Mouse (Mus musculus) heart, adult 2 months (tissue): ENCODE measurements around the gene Chsy1. TPM values are rescaled to one million over a fixed set of nuclear protein-coding genes. Genes with fewer than 3 reads are reported as not detected.

Experiments used
- DNase-seq, 2 experiments: peaks; one replicate each; pipeline ENCODE4 v3.0.0; 2021
- H3K27ac ChIP-seq: fragments of 200-600 bp; 2 replicates; pipeline ENCODE4 v1.8.1; 2022
- H3K27me3 ChIP-seq: fragments of 200-500 bp; 2 replicates; pipeline ENCODE4 v1.6.1; 2012; ENCODE audit warnings: mild to moderate bottlenecking, low read length, inconsistent platforms, mixed read lengths; ENCODE audit not compliant: control insufficient read depth, insufficient read depth
- H3K36me3 ChIP-seq: fragments of 200-500 bp; 2 replicates; pipeline ENCODE4 v1.6.1; 2012; ENCODE audit warnings: low read length, inconsistent platforms; ENCODE audit not compliant: control insufficient read depth, insufficient read depth
- H3K4me1 ChIP-seq: fragments of 200-500 bp; 2 replicates; pipeline ENCODE4 v1.6.1; 2011; ENCODE audit warnings: low read length; ENCODE audit not compliant: control insufficient read depth, insufficient read depth
- H3K4me3 ChIP-seq: fragments of 200-600 bp; 2 replicates; pipeline ENCODE4 v1.8.1; 2022
- H3K79me2 ChIP-seq: fragments of 200-500 bp; replicated peaks from 2 replicates; pipeline ENCODE4 v1.6.1; 2012; ENCODE audit warnings: mild to moderate bottlenecking, inconsistent platforms, low read length, moderate library complexity, mixed read lengths; ENCODE audit not compliant: control insufficient read depth, insufficient read depth
- H3K9ac ChIP-seq: fragments of 200-500 bp; 2 replicates; pipeline ENCODE4 v1.6.1; 2012; ENCODE audit warnings: low read depth, mild to moderate bottlenecking, control low read depth, inconsistent platforms, low read length, mixed read lengths
- CTCF ChIP-seq: fragments of 200-600 bp; IDR thresholded peaks from 2 replicates; pipeline ENCODE4 v1.8.1; 2022; ENCODE audit warnings: antibody characterized with exemption, mild to moderate bottlenecking, moderate library complexity
- EP300 ChIP-seq: fragments of 200-500 bp; IDR thresholded peaks from 2 replicates; pipeline ENCODE4 v1.6.1; 2011; ENCODE audit warnings: low read depth, low read length, control low read depth; ENCODE audit not compliant: insufficient read depth
- POLR2A ChIP-seq: fragments of 200-500 bp; IDR thresholded peaks from 2 replicates; pipeline ENCODE4 v1.6.1; 2011; ENCODE audit warnings: mild to moderate bottlenecking, low read depth, low read length, control low read depth; ENCODE audit not compliant: insufficient read depth
- WGBS: fragments of 180-500 bp; shearing (Covaris S2); methylation state at CpG from one replicate; pipeline ENCODE4 v1.1.7; 2018; 5-methylcytosine and 5-hydroxymethylcytosine counted together
- intact Hi-C: fragments of 180-260 bp; cut with DNase I; formaldehyde crosslinking; loops from one replicate; pipeline ENCODE4 v1.15.1; 2025
- polyA plus RNA-seq: library from polyadenylated mRNA; depleted of rRNA; stranded (reverse); fragments of >200 nt; gene quantifications from 2 replicates; pipeline ENCODE4 v1.2.3, GENCODE M21; 2012
- total RNA-seq, 2 experiments: library from RNA; stranded (reverse); gene quantifications; 2 replicates each; pipeline ENCODE4 v1.2.3; 2021

The Chsy1 gene
- total and polyA plus RNA-seq, 3 experiments = 4.8 to 13.4 (median 12.3) TPM

GRCm38 (mm10) chr7:66111211-66111610, 1.9 kb downstream of the Chsy1 start:
- Histone ChIP-seq H3K27ac (no peak overlapping the region), H3K36me3 (no peaks in the 10 kb centered on the region), H3K4me3 (no peak overlapping the region), H3K79me2 (no peaks in the 10 kb centered on the region), H3K27me3 (no peaks in the 10 kb centered on the region), H3K4me1 (peaks cover 5% of the 10 kb centered on the region), H3K9ac (no peak overlapping the region)
- WGBS = 84% methylated on average over 10 of the region's 10 CpGs
- DNase-seq = no peak
- intact Hi-C loops = no loop called here
- TF ChIP-seq CTCF (no peak), POLR2A (no peak), EP300 (no peak)

GRCm38 (mm10) chr7:66113561-66113960, 4.2 kb downstream of the Chsy1 start:
- 76% methylated on average over 3 of the region's 3 CpGs for WGBS
- intact Hi-C loops = no loop called here
- Histone ChIP-seq H3K27ac (no peak overlapping the region), H3K27me3 (no peaks in the 10 kb centered on the region), H3K79me2 (peaks cover 1% of the 10 kb centered on the region; the same call in 1 of the 2 replicates), H3K4me1 (peaks cover 13% of the 10 kb centered on the region), H3K4me3 (no peak overlapping the region), H3K9ac (no peak overlapping the region), H3K36me3 (no peaks in the 10 kb centered on the region)
- no peak for DNase-seq
- TF ChIP-seq CTCF (no peak), EP300 (no peak), POLR2A (no peak)

GRCm38 (mm10) chr7:66115821-66116343, 6.6 kb downstream of the Chsy1 start:
- H3K27ac ChIP-seq = no peak overlapping the region
- TF ChIP-seq CTCF = no peak
- no peak for TF ChIP-seq EP300
- TF ChIP-seq POLR2A = no peak
- intact Hi-C loops = no loop called here
- H3K27me3 ChIP-seq = no peaks in the 10 kb centered on the region
- H3K9ac ChIP-seq = no peak overlapping the region
- H3K4me3 ChIP-seq = no peak overlapping the region
- H3K4me1 ChIP-seq = peaks cover 17% of the 10 kb centered on the region
- DNase-seq = no peak
- H3K36me3 ChIP-seq = peaks cover 5% of the 10 kb centered on the region; the same call in 1 of the 2 replicates
- H3K79me2 ChIP-seq = peaks cover 4% of the 10 kb centered on the region; the same call in 1 of the 2 replicates
- WGBS = 74% methylated on average over 11 of the region's 11 CpGs

GRCm38 (mm10) chr7:66116906-66117482, 7.7 kb downstream of the Chsy1 start:
- Histone ChIP-seq H3K27ac (no peak overlapping the region), H3K79me2 (peaks cover 6% of the 10 kb centered on the region), H3K4me1 (peaks cover 18% of the 10 kb centered on the region), H3K9ac (no peak overlapping the region), H3K27me3 (no peaks in the 10 kb centered on the region), H3K36me3 (peaks cover 7% of the 10 kb centered on the region; the same call in 1 of the 2 replicates), H3K4me3 (no peak overlapping the region)
- WGBS = 52% methylated on average over 8 of the region's 8 CpGs
- TF ChIP-seq CTCF (no peak), EP300 (no peak), POLR2A (no peak)
- DNase-seq = no peak
- intact Hi-C loops = no loop called here

GRCm38 (mm10) chr7:66118046-66118445, 8.7 kb downstream of the Chsy1 start:
- intact Hi-C loops = no loop called here
- no peak overlapping the region for H3K9ac ChIP-seq
- H3K36me3 ChIP-seq = peaks cover 7% of the 10 kb centered on the region; the same call in 1 of the 2 replicates
- H3K79me2 ChIP-seq = peaks cover 7% of the 10 kb centered on the region
- H3K27ac ChIP-seq = no peak overlapping the region
- H3K27me3 ChIP-seq = no peaks in the 10 kb centered on the region
- peaks cover 19% of the 10 kb centered on the region for H3K4me1 ChIP-seq
- DNase-seq = no peak
- no peak overlapping the region for H3K4me3 ChIP-seq
- TF ChIP-seq POLR2A (no peak), EP300 (no peak), CTCF (no peak)
- WGBS = 84% methylated on average over 3 of the region's 3 CpGs

GRCm38 (mm10) chr7:66118796-66119195, 9.5 kb downstream of the Chsy1 start:
- Histone ChIP-seq H3K36me3 (peaks cover 7% of the 10 kb centered on the region; the same call in 1 of the 2 replicates), H3K27me3 (no peaks in the 10 kb centered on the region), H3K27ac (no peak overlapping the region), H3K4me1 (peaks cover 18% of the 10 kb centered on the region), H3K9ac (no peak overlapping the region), H3K4me3 (no peak overlapping the region), H3K79me2 (peaks cover 8% of the 10 kb centered on the region)
- WGBS = 76% methylated on average over 7 of the region's 7 CpGs
- intact Hi-C loops = no loop called here
- TF ChIP-seq CTCF = no peak
- TF ChIP-seq EP300 = no peak
- no peak for TF ChIP-seq POLR2A
- no peak for DNase-seq
